Mouse (Mus musculus) kidney, adult 2 months (tissue): ENCODE measurements around the gene Omd. TPM values are rescaled to one million over a fixed set of nuclear protein-coding genes. Genes with fewer than 3 reads are reported as not detected.
A peak's percentile ranks its signal among the peaks of the same experiment; 100 is the strongest.

Experiments used
- DNase-seq: peaks from one replicate; pipeline ENCODE4 v3.0.0; 2021
- H3K27ac ChIP-seq: fragments of 200-500 bp; 2 replicates; pipeline ENCODE4 v1.5.1; 2012; ENCODE audit warnings: low read depth, low read length, control low read depth, inconsistent platforms; ENCODE audit not compliant: insufficient read depth
- H3K27me3 ChIP-seq: fragments of 200-500 bp; replicated peaks from 2 replicates; pipeline ENCODE4 v1.6.1; 2012; ENCODE audit warnings: mild to moderate bottlenecking, moderate library complexity, low read length, inconsistent platforms; ENCODE audit not compliant: control insufficient read depth, insufficient read depth
- H3K36me3 ChIP-seq: fragments of 200-500 bp; 2 replicates; pipeline ENCODE4 v1.6.1; 2012; ENCODE audit warnings: mild to moderate bottlenecking, moderate library complexity, low read length, inconsistent platforms; ENCODE audit not compliant: control insufficient read depth, insufficient read depth
- H3K4me1 ChIP-seq: fragments of 200-500 bp; 2 replicates; pipeline ENCODE4 v1.6.1; 2011; ENCODE audit warnings: low read length; ENCODE audit not compliant: control insufficient read depth, insufficient read depth
- H3K4me3 ChIP-seq: fragments of 200-500 bp; 2 replicates; pipeline ENCODE4 v1.5.1; 2011; ENCODE audit warnings: mild to moderate bottlenecking, low read depth, low read length, control low read depth; ENCODE audit not compliant: insufficient read depth
- CTCF ChIP-seq: fragments of 200-500 bp; conservative IDR thresholded peaks from 2 replicates; pipeline ENCODE4 v1.5.1; 2011; ENCODE audit warnings: low read depth, mild to moderate bottlenecking, control low read depth, low read length, moderate library complexity, mixed read lengths; ENCODE audit not compliant: insufficient read depth, insufficient read length
- POLR2A ChIP-seq: fragments of 200-500 bp; IDR thresholded peaks from one replicate; pipeline ENCODE4 v1.6.1; 2011; ENCODE audit warnings: low read depth, low read length, control low read depth
- WGBS: fragments of 180-500 bp; shearing (Covaris S2); methylation state at CpG from one replicate; pipeline ENCODE4 v1.1.7; 2018; 5-methylcytosine and 5-hydroxymethylcytosine counted together
- polyA plus RNA-seq: library from polyadenylated mRNA; depleted of rRNA; stranded (reverse); fragments of >200 nt; gene quantifications from 2 replicates; pipeline ENCODE4 v1.2.3, GENCODE M21; 2012; rRNA removed

Omd gene
- polyA plus RNA-seq, 1 experiment: 0.70 TPM

DNA sequence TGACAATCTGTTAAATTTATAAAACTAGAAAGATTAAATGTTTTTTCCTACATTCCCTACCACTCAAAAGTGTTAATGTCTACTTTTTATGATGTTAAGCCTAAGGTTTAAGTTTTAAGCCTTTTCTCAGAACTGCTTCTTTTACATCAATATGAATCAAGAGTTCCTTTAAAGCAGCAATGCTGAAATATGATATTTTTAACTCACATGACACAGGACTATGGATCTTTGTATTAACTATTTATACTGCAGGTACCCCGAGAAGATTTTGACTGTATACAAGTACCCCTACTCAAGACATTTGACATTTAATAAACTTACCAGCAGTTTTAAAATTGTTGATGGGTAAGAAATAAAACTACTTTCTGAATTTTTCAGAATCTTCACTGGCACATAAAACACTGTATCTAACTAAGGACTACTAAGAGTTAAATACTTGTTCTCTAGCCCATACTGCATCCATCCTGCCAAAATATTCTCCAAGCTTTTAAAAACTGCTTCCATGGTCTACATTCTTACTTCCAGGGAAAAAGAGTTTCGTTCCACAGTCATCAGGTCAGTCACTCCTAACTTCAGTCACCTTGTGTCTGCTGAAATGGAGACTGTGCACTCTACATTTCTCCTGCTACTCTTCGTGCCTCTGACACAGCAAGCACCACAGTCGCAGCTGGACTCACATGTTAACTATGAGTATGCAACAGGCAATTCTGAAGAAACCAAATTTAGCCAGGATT is 26.5 kb downstream of the Omd start:
- Histone ChIP-seq H3K27me3 (no peaks in the 10 kb centered on the region), H3K36me3 (no peaks in the 10 kb centered on the region), H3K4me1 (no peaks in the 10 kb centered on the region), H3K27ac (no peak overlapping the region), H3K4me3 (peak overlapping the region; percentile 41)
- 71% methylated on average over 4 of the region's 4 CpGs for WGBS
- no peak for TF ChIP-seq CTCF
- TF ChIP-seq POLR2A: no peak
- DNase-seq: no peak

DNA sequence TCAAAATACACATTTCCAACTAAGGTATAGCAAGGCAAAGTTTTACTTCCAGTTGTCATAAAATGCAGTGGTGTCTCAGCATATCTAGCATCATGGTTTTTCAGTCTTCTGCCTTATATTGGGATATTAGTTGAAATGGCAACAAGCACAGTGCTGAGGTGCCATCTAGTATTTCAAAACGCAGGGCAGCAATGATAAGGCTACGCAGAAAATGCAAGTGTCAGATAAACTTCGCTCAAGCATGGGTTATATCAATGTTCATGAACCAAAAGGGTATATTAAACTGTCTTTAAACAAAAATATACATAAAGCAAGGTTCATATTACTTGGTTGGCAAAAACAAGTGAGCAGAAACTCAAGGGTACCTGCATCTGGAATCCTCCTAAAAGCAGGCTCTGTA is 34.8 kb downstream of the Omd start:
- WGBS: 97% methylated on average over 3 of the region's 3 CpGs

GRCm38 (mm10) chr13:49618365-49618764 is 36.1 kb downstream of the Omd start:
- no peak for TF ChIP-seq POLR2A
- no peaks in the 10 kb centered on the region for H3K36me3 ChIP-seq
- no peak overlapping the region for H3K4me3 ChIP-seq
- H3K4me1 ChIP-seq: no peaks in the 10 kb centered on the region
- H3K27ac ChIP-seq: no peak overlapping the region
- DNase-seq: no peak
- no peaks in the 10 kb centered on the region for H3K27me3 ChIP-seq

More for the DNA sequence above, 34.8 kb downstream of the Omd start:
- Histone ChIP-seq H3K36me3 (no peaks in the 10 kb centered on the region), H3K4me3 (no peak overlapping the region), H3K4me1 (no peaks in the 10 kb centered on the region), H3K27me3 (no peaks in the 10 kb centered on the region), H3K27ac (no peak overlapping the region)
- DNase-seq: no peak
- TF ChIP-seq POLR2A (no peak), CTCF (no peak)

- TF ChIP-seq POLR2A: no peak
- no peak for TF ChIP-seq CTCF
- no peak for DNase-seq
- no peaks in the 10 kb centered on the region for H3K27me3 ChIP-seq
- no peaks in the 10 kb centered on the region for H3K4me1 ChIP-seq
- WGBS: 44% methylated on average over 1 of the region's 1 CpGs
- H3K4me3 ChIP-seq: no peak overlapping the region
- H3K27ac ChIP-seq: no peak overlapping the region
- H3K36me3 ChIP-seq: no peaks in the 10 kb centered on the region
These were observed 41.0 kb downstream of the Omd start for GRCm38 (mm10) chr13:49623216-49623615.

DNA sequence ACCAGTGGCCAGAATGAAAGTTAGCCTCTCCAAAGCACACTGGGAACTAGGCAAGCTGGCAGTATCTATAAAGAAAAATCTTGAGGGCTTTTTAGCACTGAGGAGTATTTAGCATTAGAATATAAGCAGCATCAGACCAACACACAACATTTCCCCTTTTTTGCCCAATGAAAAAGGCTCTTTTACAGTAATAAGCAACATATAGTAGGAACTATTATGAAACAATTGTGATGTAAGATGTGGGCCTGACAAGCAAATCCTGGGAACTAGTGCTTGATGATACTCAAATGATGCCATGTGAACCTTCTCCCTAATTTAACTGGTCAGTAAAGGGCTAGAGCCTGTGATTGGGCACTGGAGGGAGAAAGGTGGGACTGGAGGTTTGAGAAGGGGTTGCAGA is 45.9 kb downstream of the Omd start:
- no peak overlapping the region for H3K27ac ChIP-seq
- H3K27me3 ChIP-seq: no peaks in the 10 kb centered on the region
- no peaks in the 10 kb centered on the region for H3K4me1 ChIP-seq
- no peak overlapping the region for H3K4me3 ChIP-seq
- DNase-seq: no peak
- H3K36me3 ChIP-seq: no peaks in the 10 kb centered on the region
- no peak for TF ChIP-seq POLR2A
- no peak for TF ChIP-seq CTCF

GRCm38 (mm10) chr13:49629076-49629475 is 46.8 kb downstream of the Omd start:
- Histone ChIP-seq H3K27ac (no peak overlapping the region), H3K4me1 (no peaks in the 10 kb centered on the region), H3K36me3 (no peaks in the 10 kb centered on the region), H3K4me3 (no peak overlapping the region), H3K27me3 (no peaks in the 10 kb centered on the region)
- TF ChIP-seq POLR2A (no peak), CTCF (no peak)
- no peak for DNase-seq
- WGBS: 95% methylated on average over 2 of the region's 2 CpGs

- Histone ChIP-seq H3K36me3 (no peaks in the 10 kb centered on the region), H3K27ac (no peak overlapping the region), H3K4me1 (no peaks in the 10 kb centered on the region), H3K4me3 (no peak overlapping the region), H3K27me3 (no peaks in the 10 kb centered on the region)
- DNase-seq: no peak
- 94% methylated on average over 2 of the region's 2 CpGs for WGBS
- TF ChIP-seq POLR2A (no peak), CTCF (no peak)
These were observed 57.7 kb downstream of the Omd start for GRCm38 (mm10) chr13:49639965-49640364.

Other genes with a start within 250 kb of the Omd start
- 17.0 and 17.6 TPM in 2 replicates for gene Bicd2, start 240.9 kb upstream of the Omd start, polyA plus RNA-seq
- 6.5 and 7.1 TPM in 2 replicates for gene Ippk, start 161.2 kb upstream of the Omd start, polyA plus RNA-seq
- not detected in 2 replicates for gene Tes3-ps, start 89.1 kb upstream of the Omd start, polyA plus RNA-seq
- 2.0 and 3.0 TPM in 2 replicates for gene Ecm2, start 77.7 kb upstream of the Omd start, polyA plus RNA-seq
- gene Aspn, start 38.0 kb upstream of the Omd start, polyA plus RNA-seq: 0.56 and 1.0 TPM in 2 replicates
- gene Ogn, start 25.6 kb downstream of the Omd start, polyA plus RNA-seq: 8.8 and 10.9 TPM in 2 replicates
- gene Cenpp, start 70.3 kb downstream of the Omd start, polyA plus RNA-seq: 0.17 and 0.34 TPM in 2 replicates
- 1.3 and 2.3 TPM in 2 replicates for gene Nol8, start 70.6 kb downstream of the Omd start, polyA plus RNA-seq
- 16.9 and 19.5 TPM in 2 replicates for gene Iars, start 99.6 kb downstream of the Omd start, polyA plus RNA-seq
- gene Gm30302, start 216.5 kb downstream of the Omd start, polyA plus RNA-seq: not detected in 2 replicates